Mouse (Mus musculus): ENCODE measurements around the gene Fam13c.

DNA sequence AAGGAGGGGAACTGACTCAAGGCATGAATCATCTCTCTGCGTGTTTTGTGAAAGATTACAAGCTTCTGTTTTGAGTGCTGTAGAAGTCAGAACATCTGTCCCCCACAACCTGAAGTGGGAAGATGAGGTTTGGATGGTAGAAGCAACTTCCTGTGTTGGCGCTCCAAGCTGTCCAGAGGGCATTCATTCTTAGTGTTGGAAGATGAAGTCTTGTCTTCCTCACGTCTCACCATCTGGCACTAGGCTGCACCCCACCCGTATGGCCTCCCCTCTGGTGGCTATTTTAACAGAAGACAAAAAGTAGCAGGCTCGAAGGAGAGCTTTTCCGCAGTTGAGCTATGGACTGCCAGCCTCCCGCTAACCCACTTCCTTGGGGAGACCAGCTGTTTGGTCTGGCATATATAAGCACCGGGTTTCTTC, 15.6 kb downstream of the Fam13c start:
- TF ChIP-seq CTCF (IDR thresholded peaks at IDR 0.05; ENCODE audit: borderline replicate concordance, insufficient read depth, low read length) (no peak), POLR2A (IDR thresholded peaks at IDR 0.05; ENCODE audit: low read depth, low read length) (no peak)

All from embryonic fibroblast, embryonic 13.5 days (primary cell).